12 mouse cellular contexts compared by ENCODE assay signal in genomic region chr7:84449066-84449465, GRCm38 (mm10). TPM values are rescaled to one million over a fixed set of nuclear protein-coding genes. Genes with fewer than 3 reads are reported as not detected.
DNase-seq lines count a peak whose midpoint lies in the region; ATAC-seq lines count a peak whose summit lies in the region.
"Had no signal": no experiment of that assay in that cellular context is flagged by ENCODE, and none has a peak within 500 bp of the region (broad histone marks: within the 10 kb centered on the region; RNA-seq: fewer than 3 reads in every experiment).

No protein-coding gene starts in this region.

- no peaks in the 10 kb centered on the region for H3K4me1 ChIP-seq in hindbrain, embryonic 12.5 days
- H3K4me1 ChIP-seq in hindbrain, embryonic 13.5 days (replicated peaks), result no peaks in the 10 kb centered on the region
- 0 out of 2 replicates have a peak, but pooled peaks cover 3% of the 10 kb centered on the region for H3K4me1 ChIP-seq in forebrain, embryonic 16.5 days (replicated peaks; ENCODE audit: control insufficient read depth, insufficient read depth, low read length)
- H3K4me1 ChIP-seq: liver, embryonic 13.5 days had no signal

- no peak overlapping the region for H3K9ac ChIP-seq in hindbrain, embryonic 12.5 days
- H3K9ac ChIP-seq in hindbrain, embryonic 13.5 days, result no peak overlapping the region
- H3K9ac ChIP-seq in forebrain, embryonic 16.5 days (replicated peaks; ENCODE audit: low read depth, low read length), result no peak overlapping the region
- H3K9ac ChIP-seq: liver, embryonic 13.5 days had no signal

- H3K27me3 ChIP-seq in hindbrain, embryonic 12.5 days, result no peaks in the 10 kb centered on the region
- H3K27me3 ChIP-seq in hindbrain, embryonic 13.5 days, result no peaks in the 10 kb centered on the region
- H3K27me3 ChIP-seq in forebrain, embryonic 16.5 days (replicated peaks; ENCODE audit: control insufficient read depth, insufficient read depth, low read length), result no peaks in the 10 kb centered on the region; the same call in 1 of the 2 replicates
- H3K27me3 ChIP-seq: liver, embryonic 13.5 days had no signal

- no peak overlapping the region for H3K4me3 ChIP-seq in hindbrain, embryonic 12.5 days
- H3K4me3 ChIP-seq in hindbrain, embryonic 13.5 days, result no peak overlapping the region
- no peak overlapping the region for H3K4me3 ChIP-seq in forebrain, embryonic 16.5 days (replicated peaks; ENCODE audit: low read length)
- H3K4me3 ChIP-seq: liver, embryonic 13.5 days had no signal

- H3K4me2 ChIP-seq in hindbrain, embryonic 12.5 days (replicated peaks), result no peak overlapping the region
- H3K4me2 ChIP-seq in hindbrain, embryonic 13.5 days, result no peak overlapping the region
- no peak overlapping the region for H3K4me2 ChIP-seq in forebrain, embryonic 16.5 days (ENCODE audit: low read length)
- H3K4me2 ChIP-seq: liver, embryonic 13.5 days had no signal

- peak; percentile 59; the same call in 1 of the 2 replicates for ATAC-seq in hindbrain, embryonic 12.5 days (ENCODE audit: low FRiP score)
- no peak for ATAC-seq in hindbrain, embryonic 13.5 days (ENCODE audit: low FRiP score)
- ATAC-seq in forebrain, embryonic 16.5 days, result peak; percentile 85

- no peaks in the 10 kb centered on the region for H3K36me3 ChIP-seq in hindbrain, embryonic 12.5 days
- H3K36me3 ChIP-seq in hindbrain, embryonic 13.5 days, result no peaks in the 10 kb centered on the region
- no peaks in the 10 kb centered on the region for H3K36me3 ChIP-seq in forebrain, embryonic 16.5 days (ENCODE audit: control insufficient read depth, insufficient read depth)
- H3K36me3 ChIP-seq: liver, embryonic 13.5 days had no signal

- 69% methylated on average over 2 of the region's 2 CpGs for WGBS in hindbrain, embryonic 12.5 days
- 52% methylated on average over 2 of the region's 2 CpGs for WGBS in hindbrain, embryonic 13.5 days
- 19% methylated on average over 2 of the region's 2 CpGs for WGBS in forebrain, embryonic 16.5 days

- no peaks in the 10 kb centered on the region for H3K9me3 ChIP-seq in hindbrain, embryonic 12.5 days (replicated peaks)
- H3K9me3 ChIP-seq in hindbrain, embryonic 13.5 days, result no peaks in the 10 kb centered on the region
- no peaks in the 10 kb centered on the region for H3K9me3 ChIP-seq in forebrain, embryonic 16.5 days (ENCODE audit: control insufficient read depth, low read length)
- H3K9me3 ChIP-seq: liver, embryonic 13.5 days had no signal

- DNase-seq in left cerebral cortex, adult 18-20 months (ENCODE audit: low spot score in 2 of 2), result peak; percentile 58
- peak; percentile 64 for DNase-seq in right cerebral cortex, adult 18-20 months
- no peak for DNase-seq in adrenal gland, adult 2 months
- DNase-seq in thymus, postnatal 0 days (ENCODE audit: low spot score), result no peak
- no peak for DNase-seq in spleen, postnatal 14 days (ENCODE audit: low spot score in 2 of 2)
- DNase-seq: adrenal gland, postnatal 10 days; embryo, embryonic 11 days; liver, embryonic 13.5 days; thymus, postnatal 4 days had no signal

- no peak overlapping the region for H3K27ac ChIP-seq in hindbrain, embryonic 12.5 days
- no peak overlapping the region for H3K27ac ChIP-seq in hindbrain, embryonic 13.5 days
- no peak overlapping the region for H3K27ac ChIP-seq in forebrain, embryonic 16.5 days (ENCODE audit: low read length)
- H3K27ac ChIP-seq: liver, embryonic 13.5 days had no signal

RNA-seq across cellular contexts. Expression of gene Arnt2, which starts 39.1 kb away (rescaled TPM):
- polyA plus RNA-seq in hindbrain, embryonic 12.5 days (2016; fragmentation: Nextera tagmentation; extraction: Ambion mirVana), result 57.6 and 64.2 TPM in 2 replicates
- 60.3 and 64.8 TPM in 2 replicates for polyA plus RNA-seq in hindbrain, embryonic 13.5 days (2015; fragmentation: Nextera tagmentation; extraction: Ambion mirVana)
- polyA plus RNA-seq in forebrain, embryonic 16.5 days (2015; fragmentation: Nextera tagmentation; extraction: Ambion mirVana), result 68.6 and 70.0 TPM in 2 replicates
- total RNA-seq in left cerebral cortex, adult 18-20 months (2021), result 100 to 1,000 TPM; 250 to 252 TPM
- 10 to 100 TPM; 27.2 to 40.0 TPM for total RNA-seq in adrenal gland, adult 2 months (2021)
- 18.5 and 20.2 TPM in 2 replicates for polyA plus RNA-seq in adrenal gland, adult 2 months (2012; rRNA removed)
- 0.61 and 1.3 TPM in 2 replicates for polyA plus RNA-seq in thymus, postnatal 0 days (2015; fragmentation: Nextera tagmentation; extraction: Ambion mirVana)

Comparison
In these comparisons a context has a peak if more than half of its experiments do, and no peak if none do; other contexts are left out.
1. DNase-seq: peak in left cerebral cortex, adult 18-20 months (2 of 2) and right cerebral cortex, adult 18-20 months (single experiment); none in adrenal gland, adult 2 months (single experiment), thymus, postnatal 0 days (single experiment) and spleen, postnatal 14 days (0 of 2).